Mouse (Mus musculus) gastrocnemius, postnatal 36 days (tissue): ENCODE measurements around the gene Il16. TPM values are rescaled to one million over a fixed set of nuclear protein-coding genes. Genes with fewer than 3 reads are reported as not detected.

Experiments used
- DNase-seq, 2 experiments: peaks; one replicate each; pipeline ENCODE4 v3.0.0; 2022
- intact Hi-C: fragments of 180-260 bp; cut with DNase I; formaldehyde crosslinking; loops from one replicate; pipeline ENCODE4 v1.15.1; 2025
- total RNA-seq, 2 experiments: library from RNA; stranded (reverse); gene quantifications; 2 replicates each; pipeline ENCODE4 v1.2.3; 2021

Gene Il16
- total RNA-seq, 2 experiments from 2014 or later: 2.4 to 3.1 TPM

GRCm38 (mm10) chr7:83622582-83622981, 122.9 kb downstream of the Il16 start:
- no peak for DNase-seq
- intact Hi-C loops: no loop called here

GRCm38 (mm10) chr7:83618709-83619108, 126.8 kb downstream of the Il16 start:
- no peak for DNase-seq
- intact Hi-C loops: no loop called here

GRCm38 (mm10) chr7:83616268-83616667, 129.3 kb downstream of the Il16 start:
- intact Hi-C loops: no loop called here

GRCm38 (mm10) chr7:83615815-83616214, 129.7 kb downstream of the Il16 start:
- intact Hi-C loops: no loop called here
- DNase-seq: no peak

More at GRCm38 (mm10) chr7:83616268-83616667, 129.3 kb downstream of the Il16 start:
- no peak for DNase-seq

GRCm38 (mm10) chr7:83615272-83615671, 130.3 kb downstream of the Il16 start:
- intact Hi-C loops: no loop called here
- DNase-seq: no peak

- no peak for DNase-seq
- intact Hi-C loops: no loop called here
Measured at GRCm38 (mm10) chr7:83611886-83612285, 133.6 kb downstream of the Il16 start.

GRCm38 (mm10) chr7:83609891-83610290, 135.6 kb downstream of the Il16 start:
- intact Hi-C loops: no loop called here
- DNase-seq: no peak

GRCm38 (mm10) chr7:83606796-83607195, 138.7 kb downstream of the Il16 start:
- intact Hi-C loops: no loop called here
- DNase-seq: no peak

GRCm38 (mm10) chr7:83604180-83604944, 141.2 kb downstream of the Il16 start:
- intact Hi-C loops: no loop called here
- no peak for DNase-seq

GRCm38 (mm10) chr7:83599913-83600286, 145.6 kb downstream of the Il16 start:
- peak; percentile 32 to 35 for DNase-seq
- intact Hi-C loops: no loop called here

GRCm38 (mm10) chr7:83598997-83599912, 146.3 kb downstream of the Il16 start:
- DNase-seq: no peak
- intact Hi-C loops: no loop called here

GRCm38 (mm10) chr7:83597063-83597462, 148.5 kb downstream of the Il16 start:
- no peak for DNase-seq
- intact Hi-C loops: no loop called here

- no peak for DNase-seq
- intact Hi-C loops: no loop called here
Measured at GRCm38 (mm10) chr7:83594056-83594455, 151.5 kb downstream of the Il16 start.

Other genes with a start within 250 kb of the Il16 start
- under 1 TPM in 1 of 2 experiments, not detected in 1; 0.10 TPM for gene Tmc3, start 160.8 kb downstream of the Il16 start, total RNA-seq
- gene Stard5, start 113.8 kb downstream of the Il16 start, total RNA-seq: 1 to 10 TPM; 4.2 to 4.7 TPM
- gene Cfap161, start 49.2 kb upstream of the Il16 start, total RNA-seq: not detected
- 1 to 10 TPM; 2.1 to 2.6 TPM for gene Tlnrd1, start 138.6 kb upstream of the Il16 start, total RNA-seq
- gene Mesd, start 138.7 kb upstream of the Il16 start, total RNA-seq: 10 to 100 TPM; 20.9 to 25.9 TPM